Mouse (Mus musculus) neural tube, embryonic 11.5 days (tissue): ENCODE measurements around the gene Ppp6r3. TPM values are rescaled to one million over a fixed set of nuclear protein-coding genes. Genes with fewer than 3 reads are reported as not detected.
"Not testable (repeated sequence)": the region's sequence is repeated elsewhere in the genome, so short reads cannot be mapped to it uniquely, and the experiment has no call there.

ENCODE experiments used
- ATAC-seq: fragments of 200-750 bp; cut with Nextera tagmentation; 2 replicates; pipeline ENCODE4 v1.8.0; 2017; ENCODE audit warnings: moderate number of reproducible peaks, mild to moderate bottlenecking, moderate TSS enrichment, moderate library complexity; ENCODE audit not compliant: insufficient read depth, low FRiP score, low TSS enrichment
- DNase-seq: peaks from one replicate; pipeline ENCODE4 v3.0.0-alpha.2; 2015; ENCODE audit warnings: low spot score
- H3K27ac ChIP-seq: fragments of 300-500 bp; sonication (generic); 2 replicates; pipeline ENCODE4 v1.5.1; 2014; ENCODE audit warnings: low read depth, mild to moderate bottlenecking, low read length
- H3K27me3 ChIP-seq: fragments of 300-500 bp; sonication (generic); 2 replicates; pipeline ENCODE4 v1.6.1; 2014; ENCODE audit warnings: mild to moderate bottlenecking, low read length, mixed read lengths; ENCODE audit not compliant: control insufficient read depth, insufficient read depth
- H3K36me3 ChIP-seq: fragments of 300-500 bp; sonication (generic); 2 replicates; pipeline ENCODE4 v1.6.1; 2014; ENCODE audit warnings: mild to moderate bottlenecking, low read length, moderate library complexity, mixed read lengths; ENCODE audit not compliant: control insufficient read depth, insufficient read depth
- H3K4me1 ChIP-seq: fragments of 300-500 bp; sonication (generic); 2 replicates; pipeline ENCODE4 v1.6.1; 2014; ENCODE audit warnings: low read length, mixed read lengths; ENCODE audit not compliant: control insufficient read depth, insufficient read depth
- H3K4me2 ChIP-seq: fragments of 300-500 bp; sonication (generic); 2 replicates; pipeline ENCODE4 v1.6.1; 2014; ENCODE audit warnings: low read depth, mild to moderate bottlenecking, moderate library complexity
- H3K4me3 ChIP-seq: fragments of 300-500 bp; sonication (generic); 2 replicates; pipeline ENCODE4 v1.5.1; 2014; ENCODE audit warnings: low read depth, low read length
- H3K9ac ChIP-seq: fragments of 300-500 bp; sonication (generic); 2 replicates; pipeline ENCODE4 v1.6.1; 2014; ENCODE audit warnings: mild to moderate bottlenecking, low read length
- H3K9me3 ChIP-seq: fragments of 300-500 bp; sonication (generic); 2 replicates; pipeline ENCODE4 v1.6.1; 2016; ENCODE audit warnings: low read length; ENCODE audit not compliant: control insufficient read depth
- WGBS: fragments of 180-500 bp; shearing (Covaris S2); extraction: QIAGEN DNeasy Blood & Tissue Kit; methylation state at CpG from one replicate; pipeline ENCODE4 v1.1.7; 2014; 5-methylcytosine and 5-hydroxymethylcytosine counted together
- polyA plus RNA-seq: library from polyadenylated mRNA; unstranded; fragments of >200 nt; fragmentation: Nextera tagmentation; extraction: Ambion mirVana; gene quantifications from 2 replicates; pipeline ENCODE4 v1.2.1, GENCODE M21; 2014

Ppp6r3 gene
- polyA plus RNA-seq, 1 experiment from 2014 or later, result 88.5 TPM

GRCm38 (mm10) chr19:3610886-3611285 lies 35.3 kb upstream of the Ppp6r3 start:
- Histone ChIP-seq H3K9ac (no peak overlapping the region), H3K36me3 (peaks cover 12% of the 10 kb centered on the region), H3K4me1 (no peaks in the 10 kb centered on the region), H3K27ac (no peak overlapping the region), H3K27me3 (no peaks in the 10 kb centered on the region), H3K4me3 (no peak overlapping the region), H3K9me3 (no peaks in the 10 kb centered on the region), H3K4me2 (no peak overlapping the region)
- DNase-seq (no peak), ATAC-seq (no peak)
- WGBS, result 95% methylated on average over 2 of the region's 2 CpGs

DNA sequence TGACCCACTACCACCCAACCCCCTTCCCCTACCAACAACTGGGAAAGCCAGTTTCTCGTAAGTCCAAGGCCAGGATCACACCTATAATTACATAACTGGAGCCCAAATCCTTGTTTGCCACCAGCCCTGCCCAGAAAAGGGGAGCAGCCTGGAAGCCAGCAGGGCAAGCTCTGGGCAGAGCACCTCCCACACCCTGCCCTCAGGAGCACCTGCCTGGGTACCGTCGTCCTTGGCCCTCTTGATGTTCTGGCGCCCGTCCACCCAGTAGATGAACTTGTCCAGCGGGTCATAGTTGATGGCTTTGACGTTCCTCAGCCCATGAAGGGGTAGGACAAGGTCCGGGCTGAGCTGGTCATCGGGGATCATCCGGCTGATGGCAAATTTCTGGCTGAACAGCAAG lies 34.3 kb upstream of the Ppp6r3 start:
- WGBS, result 95% methylated on average over 10 of the region's 10 CpGs
- Histone ChIP-seq H3K4me2 (no peak overlapping the region), H3K4me1 (no peaks in the 10 kb centered on the region), H3K9ac (no peak overlapping the region), H3K36me3 (peaks cover 12% of the 10 kb centered on the region), H3K4me3 (no peak overlapping the region), H3K27ac (no peak overlapping the region), H3K9me3 (no peaks in the 10 kb centered on the region), H3K27me3 (no peaks in the 10 kb centered on the region)
- ATAC-seq (no peak), DNase-seq (no peak)

DNA sequence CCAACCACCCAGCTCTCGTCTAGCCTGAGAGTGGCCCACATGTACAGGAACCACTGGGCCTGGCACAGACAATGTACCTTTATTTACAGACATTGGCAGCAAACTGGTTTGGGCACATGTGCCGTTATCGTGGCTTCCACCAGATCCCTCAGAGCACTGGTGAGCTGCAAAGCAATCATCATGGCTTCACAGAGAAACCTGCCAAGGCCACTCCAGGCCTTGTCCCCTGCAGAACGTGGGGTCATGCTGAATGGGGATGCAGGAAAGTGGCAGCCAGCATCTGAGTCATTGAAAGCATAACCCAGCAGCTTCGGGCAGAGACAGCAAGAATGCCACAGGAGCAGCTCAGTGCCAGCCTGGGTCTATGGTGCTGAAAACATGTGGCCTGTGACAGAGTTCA lies 18.8 kb upstream of the Ppp6r3 start:
- Histone ChIP-seq H3K27me3 (no peaks in the 10 kb centered on the region), H3K27ac (no peak overlapping the region), H3K4me3 (no peak overlapping the region), H3K4me2 (no peak overlapping the region), H3K36me3 (peaks cover 12% of the 10 kb centered on the region), H3K4me1 (no peaks in the 10 kb centered on the region), H3K9me3 (no peaks in the 10 kb centered on the region), H3K9ac (no peak overlapping the region)
- DNase-seq (no peak), ATAC-seq (no peak)
- WGBS, result 95% methylated on average over 5 of the region's 5 CpGs

GRCm38 (mm10) chr19:3593379-3594055 lies 18.0 kb upstream of the Ppp6r3 start:
- no peak overlapping the region for H3K4me2 ChIP-seq
- DNase-seq, result no peak
- WGBS, result 80% methylated on average over 7 of the region's 7 CpGs
- no peaks in the 10 kb centered on the region for H3K27me3 ChIP-seq
- H3K36me3 ChIP-seq, result peaks cover 14% of the 10 kb centered on the region
- no peaks in the 10 kb centered on the region for H3K9me3 ChIP-seq
- no peaks in the 10 kb centered on the region for H3K4me1 ChIP-seq
- no peak overlapping the region for H3K27ac ChIP-seq
- no peak for ATAC-seq
- no peak overlapping the region for H3K4me3 ChIP-seq
- H3K9ac ChIP-seq, result no peak overlapping the region

DNA sequence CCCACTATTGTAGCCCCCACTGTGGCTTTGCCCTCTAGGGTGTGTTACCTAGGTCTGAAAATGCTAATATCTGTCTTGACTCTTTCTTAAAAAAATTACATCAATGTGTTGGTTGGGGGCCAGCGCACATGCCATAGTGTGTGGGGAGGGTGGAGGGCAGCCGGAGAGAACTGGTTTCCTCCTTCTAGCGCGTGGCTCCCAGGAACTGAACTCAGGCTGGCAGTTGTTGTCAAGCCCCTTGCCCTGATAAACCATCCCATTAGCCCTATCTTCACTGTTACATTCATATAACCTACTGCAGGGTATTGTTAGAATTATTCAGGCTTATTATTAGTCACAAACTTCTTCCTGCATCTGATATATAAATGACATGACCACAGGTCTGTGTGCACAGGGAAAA lies 14.4 kb upstream of the Ppp6r3 start:
- WGBS, result 95% methylated on average over 4 of the region's 4 CpGs
- Histone ChIP-seq H3K9ac (no peak overlapping the region), H3K4me2 (no peak overlapping the region), H3K27me3 (no peaks in the 10 kb centered on the region), H3K4me1 (no peaks in the 10 kb centered on the region), H3K4me3 (no peak overlapping the region), H3K36me3 (peaks cover 13% of the 10 kb centered on the region), H3K27ac (no peak overlapping the region), H3K9me3 (no peaks in the 10 kb centered on the region)
- no peak for ATAC-seq
- DNase-seq, result no peak

GRCm38 (mm10) chr19:3589547-3589946 lies 14.0 kb upstream of the Ppp6r3 start:
- H3K27ac ChIP-seq, result no peak overlapping the region
- no peak overlapping the region for H3K4me3 ChIP-seq
- H3K4me1 ChIP-seq, result no peaks in the 10 kb centered on the region
- H3K27me3 ChIP-seq, result no peaks in the 10 kb centered on the region
- H3K36me3 ChIP-seq, result peaks cover 10% of the 10 kb centered on the region
- no peak overlapping the region for H3K4me2 ChIP-seq
- H3K9ac ChIP-seq, result no peak overlapping the region
- WGBS, result 85% methylated on average over 5 of the region's 5 CpGs
- no peak for DNase-seq
- H3K9me3 ChIP-seq, result no peaks in the 10 kb centered on the region
- ATAC-seq, result no peak

DNA sequence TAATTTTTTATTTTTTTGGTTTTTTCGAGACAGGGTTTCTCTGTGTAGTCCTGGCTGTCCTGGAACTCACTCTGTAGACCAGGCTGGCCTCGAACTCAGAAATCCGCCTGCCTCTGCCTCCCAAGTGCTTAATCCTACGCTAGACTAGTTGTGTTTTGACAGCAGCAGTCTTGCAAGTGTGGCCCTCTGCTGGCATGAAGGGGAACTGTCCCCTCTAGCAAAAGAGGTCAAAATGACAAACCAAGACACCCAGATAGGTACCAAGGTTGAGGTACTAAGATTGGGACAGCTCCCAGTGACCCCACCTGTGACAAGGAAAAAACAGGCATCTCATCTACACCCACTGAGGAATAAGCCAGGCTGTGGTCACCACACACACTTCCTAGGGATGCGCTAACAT lies 12.2 kb upstream of the Ppp6r3 start:
- not testable (repeated sequence) for DNase-seq

DNA sequence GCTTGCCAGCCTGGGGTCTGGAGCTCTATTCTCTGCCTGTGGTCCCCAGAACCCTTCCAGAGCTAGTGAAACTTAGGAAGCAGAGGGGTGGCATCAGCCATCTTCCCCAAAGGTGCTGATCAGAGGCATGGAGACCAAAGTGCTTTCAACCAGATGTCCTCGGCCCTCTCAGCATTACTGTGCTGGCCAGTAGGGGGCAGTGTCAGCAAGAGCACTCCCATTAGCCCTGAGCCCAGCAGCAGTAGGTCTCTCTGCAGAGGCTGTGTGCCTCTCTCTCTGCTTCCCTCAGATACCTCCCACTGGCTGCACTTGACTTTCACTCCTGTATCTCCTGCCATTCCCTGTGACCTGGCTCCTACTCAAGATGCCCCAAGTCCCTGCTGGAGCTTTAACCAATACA lies 11.0 kb upstream of the Ppp6r3 start:
- no peaks in the 10 kb centered on the region for H3K4me1 ChIP-seq
- no peaks in the 10 kb centered on the region for H3K9me3 ChIP-seq
- no peak overlapping the region for H3K9ac ChIP-seq
- H3K36me3 ChIP-seq, result peaks cover 6% of the 10 kb centered on the region
- WGBS, result 40% methylated on average over 1 of the region's 1 CpGs
- no peak overlapping the region for H3K4me3 ChIP-seq
- H3K27ac ChIP-seq, result no peak overlapping the region
- DNase-seq (peak; percentile 58), ATAC-seq (no peak)
- H3K27me3 ChIP-seq, result no peaks in the 10 kb centered on the region
- H3K4me2 ChIP-seq, result no peak overlapping the region

More for the DNA sequence above, 12.2 kb upstream of the Ppp6r3 start:
- H3K4me3 ChIP-seq, ATAC-seq, H3K4me2 ChIP-seq, H3K9me3 ChIP-seq, H3K4me1 ChIP-seq, H3K27ac ChIP-seq, H3K27me3 ChIP-seq, H3K9ac ChIP-seq, H3K36me3 ChIP-seq: not testable (repeated sequence)
- 88% methylated on average over 5 of the region's 5 CpGs for WGBS

GRCm38 (mm10) chr19:3586026-3586425 lies 10.5 kb upstream of the Ppp6r3 start:
- Histone ChIP-seq H3K9me3 (no peaks in the 10 kb centered on the region), H3K27ac (no peak overlapping the region), H3K4me1 (no peaks in the 10 kb centered on the region), H3K9ac (no peak overlapping the region), H3K4me2 (no peak overlapping the region), H3K4me3 (no peak overlapping the region), H3K36me3 (peaks cover 5% of the 10 kb centered on the region; the same call in 1 of the 2 replicates), H3K27me3 (no peaks in the 10 kb centered on the region)
- 93% methylated on average over 9 of the region's 9 CpGs for WGBS
- DNase-seq (no peak), ATAC-seq (no peak)
